Mouse (Mus musculus): Measurements from ENCODE around the gene Gm9903. TPM values are rescaled to one million over a fixed set of nuclear protein-coding genes. Genes with fewer than 3 reads are reported as not detected.

Gene Gm9903
- total RNA-seq (2023): under 1 TPM in 1 of 2 experiments, not detected in 1; 0.47 TPM

GRCm38 (mm10) chr5:33629301-33629987 lies at the start of gene Gm9903, which contains the start of gene Fam53a:
Gene Gm9903, plus strand, starts transcription at chr5:33629925.
Gene Fam53a, minus strand, starts transcription at chr5:33629635.

GRCm38 (mm10) chr5:33651921-33652782 lies 22.4 kb downstream of the Gm9903 start, which contains the start of gene Slbp:
Gene Slbp, minus strand, starts transcription at chr5:33652574.

GRCm38 (mm10) chr5:33657787-33658663 lies 28.3 kb downstream of the Gm9903 start, which contains the start of the genes Tacc3 and Tmem129:
Gene Tacc3, plus strand, starts transcription at chr5:33658128.
Gene Tmem129, minus strand, starts transcription at chr5:33658416.

Other genes starting within 250 kb of the Gm9903 start
- not detected for gene Nkx1-1, start 195.9 kb upstream of the Gm9903 start, total RNA-seq (2023)
- gene Fam53a, start 290 bp upstream of the Gm9903 start, total RNA-seq (2023): 10 to 100 TPM; 10.6 to 11.6 TPM
- 10 to 100 TPM; 80.7 to 94.5 TPM for gene Slbp, start 22.6 kb downstream of the Gm9903 start, total RNA-seq (2023)
- 10 to 100 TPM; 61.8 to 66.1 TPM for gene Tacc3, start 28.2 kb downstream of the Gm9903 start, total RNA-seq (2023)
- gene Tmem129, start 28.5 kb downstream of the Gm9903 start, total RNA-seq (2023): 1 to 10 TPM; 8.7 to 9.4 TPM
- gene Fgfr3, start 91.7 kb downstream of the Gm9903 start, total RNA-seq (2023): under 1 TPM in 1 of 2 experiments, not detected in 1; 0.36 TPM
- gene Letm1, start 152.9 kb downstream of the Gm9903 start, total RNA-seq (2023): 10 to 100 TPM; 30.1 to 35.7 TPM
- gene Nsd2, start 190.8 kb downstream of the Gm9903 start, total RNA-seq (2023): 10 to 100 TPM; 64.7 to 82.5 TPM

Measured in neutrophil, adult 59 days (primary cell).